Mouse (Mus musculus): Measurements from ENCODE around the gene Inpp5f. TPM values are rescaled to one million over a fixed set of nuclear protein-coding genes. Genes with fewer than 3 reads are reported as not detected.
"Not testable (repeated sequence)": the region's sequence is repeated elsewhere in the genome, so short reads cannot be mapped to it uniquely, and the experiment has no call there.

The Inpp5f gene
- polyA plus RNA-seq (2015; fragmentation: Nextera tagmentation; extraction: Ambion mirVana), result 10.3 and 13.7 TPM in 2 replicates

DNA sequence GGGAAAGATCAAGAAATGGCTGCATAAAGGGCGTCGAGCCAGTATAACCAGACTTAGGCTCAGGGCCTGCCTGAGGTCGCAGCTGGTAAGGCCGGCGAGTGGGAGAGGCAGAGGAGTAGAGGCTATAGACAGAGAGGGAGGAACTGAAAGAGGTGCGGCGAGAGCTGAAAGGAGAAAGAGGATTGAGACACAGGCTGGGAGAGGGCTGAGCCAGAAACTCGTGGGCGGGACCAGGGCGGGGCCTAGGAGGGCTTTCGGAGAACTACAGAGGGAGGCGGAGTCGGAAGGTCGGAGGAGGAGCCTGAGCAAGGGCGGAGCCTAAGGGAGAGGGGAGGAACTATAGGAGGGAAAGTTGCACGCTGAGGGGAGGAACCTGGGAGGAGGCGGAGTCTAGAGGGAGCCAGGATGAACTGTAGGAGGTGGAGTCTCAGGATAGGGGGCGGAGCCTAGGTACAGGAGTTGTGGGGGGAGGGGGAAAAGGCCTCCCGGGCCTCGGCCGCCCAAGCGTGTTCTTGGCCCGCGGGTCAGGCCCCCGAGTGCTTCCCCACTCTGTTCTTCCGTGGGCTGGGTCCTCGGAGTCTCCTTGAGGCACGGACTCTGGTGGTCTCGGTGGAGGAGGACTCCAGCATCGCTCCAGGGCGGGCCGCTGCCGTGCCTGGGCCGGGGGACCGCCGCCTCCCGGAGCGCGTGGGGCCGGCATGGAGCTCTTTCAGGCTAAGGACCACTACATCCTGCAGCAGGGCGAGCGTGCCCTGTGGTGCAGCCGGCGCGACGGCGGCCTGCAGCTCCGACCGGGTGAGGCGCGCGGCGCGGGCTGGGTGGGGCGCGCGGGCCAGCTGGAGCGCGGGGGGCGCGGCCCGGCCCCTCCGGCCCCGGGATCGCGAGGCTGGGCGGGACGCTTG lies at the start of gene Inpp5f:
Gene Inpp5f (plus strand): TSS at position 432 of the 902 bp plus-strand sequence.
- peak; percentile 98 for DNase-seq (ENCODE audit: low spot score)

GRCm38 (mm10) chr7:128563373-128563772 lies 47.8 kb upstream of the Inpp5f start:
- peak; percentile 56 for DNase-seq (ENCODE audit: low spot score)

DNA sequence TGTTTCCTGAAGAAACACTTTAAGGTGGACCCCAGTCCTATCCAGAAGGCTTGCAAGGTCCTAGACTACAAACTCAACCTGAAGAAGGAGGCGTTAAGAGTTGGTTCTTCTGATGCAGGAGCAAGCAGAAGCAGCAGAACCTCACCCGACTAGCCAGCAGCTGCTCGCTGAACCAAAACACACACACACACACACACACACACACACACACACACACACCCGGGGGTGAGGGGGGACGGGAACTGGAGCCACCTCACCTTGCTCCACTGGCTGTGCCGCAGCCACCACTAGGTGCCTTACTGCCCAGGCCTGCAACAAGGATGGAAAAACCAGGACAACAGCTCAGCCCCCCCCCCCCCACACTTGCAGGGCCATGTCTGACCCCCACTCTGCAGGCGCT lies 44.8 kb upstream of the Inpp5f start:
- no peak for DNase-seq (ENCODE audit: low spot score)

GRCm38 (mm10) chr7:128567561-128568244 lies 43.4 kb upstream of the Inpp5f start:
- DNase-seq (ENCODE audit: low spot score), result no peak

DNA sequence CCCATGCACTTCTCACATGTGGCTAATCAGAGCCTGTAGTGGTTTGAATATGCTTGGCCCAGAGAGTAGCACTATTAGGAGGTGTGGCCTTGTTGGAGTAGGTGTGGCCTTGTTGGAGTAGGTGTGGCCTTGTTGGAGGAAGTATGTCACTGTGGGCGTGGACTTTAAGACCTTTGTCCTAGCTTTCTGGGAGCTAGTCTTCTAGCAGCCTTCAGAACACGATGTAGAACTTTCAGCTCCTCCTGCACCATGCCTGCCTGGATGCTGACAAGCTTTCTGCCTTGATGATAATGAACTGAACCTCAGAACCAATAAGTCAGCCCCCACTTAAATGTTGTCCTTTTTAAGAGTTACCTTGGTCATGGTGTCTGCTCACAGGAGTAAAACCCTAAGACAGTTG lies 41.7 kb upstream of the Inpp5f start:
- not testable (repeated sequence) for DNase-seq (ENCODE audit: low spot score)

DNA sequence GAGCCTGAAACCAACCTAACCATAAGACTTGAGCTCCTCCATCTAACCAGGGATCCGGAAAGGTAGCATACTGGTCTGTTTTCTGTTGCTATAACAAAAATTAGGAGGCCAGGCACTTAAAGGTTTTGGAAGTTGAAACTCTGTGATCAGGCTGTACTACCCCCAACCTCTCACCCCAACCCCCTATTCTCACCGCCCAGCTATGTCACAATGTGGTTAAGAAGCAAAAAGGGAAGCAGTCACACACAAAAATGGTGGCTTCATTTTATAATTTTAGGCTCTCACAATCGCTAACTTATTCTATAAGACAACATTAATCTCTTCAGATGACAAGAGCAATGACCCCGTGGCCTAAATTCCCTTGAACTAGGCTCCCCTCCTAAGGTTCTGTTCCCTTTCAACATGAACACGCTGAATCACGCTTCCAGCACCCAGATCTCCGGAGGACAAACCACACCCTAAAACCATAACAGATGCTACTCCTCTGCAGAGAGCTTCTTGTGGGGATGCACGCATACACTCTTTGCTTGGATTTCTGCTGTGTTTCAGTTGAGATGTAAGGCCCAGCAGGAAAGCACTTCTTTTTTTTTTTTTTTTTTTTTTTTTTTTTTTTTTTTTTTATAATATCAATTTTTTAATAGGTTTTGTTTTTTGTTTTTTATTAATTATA lies 41.0 kb upstream of the Inpp5f start:
- DNase-seq (ENCODE audit: low spot score), result no peak

- DNase-seq (ENCODE audit: low spot score), result not testable (repeated sequence)
Measured at GRCm38 (mm10) chr7:128570657-128571056, 40.5 kb upstream of the Inpp5f start.

- DNase-seq (ENCODE audit: low spot score), result no peak
Measured at GRCm38 (mm10) chr7:128572030-128572429, 39.1 kb upstream of the Inpp5f start.

DNA sequence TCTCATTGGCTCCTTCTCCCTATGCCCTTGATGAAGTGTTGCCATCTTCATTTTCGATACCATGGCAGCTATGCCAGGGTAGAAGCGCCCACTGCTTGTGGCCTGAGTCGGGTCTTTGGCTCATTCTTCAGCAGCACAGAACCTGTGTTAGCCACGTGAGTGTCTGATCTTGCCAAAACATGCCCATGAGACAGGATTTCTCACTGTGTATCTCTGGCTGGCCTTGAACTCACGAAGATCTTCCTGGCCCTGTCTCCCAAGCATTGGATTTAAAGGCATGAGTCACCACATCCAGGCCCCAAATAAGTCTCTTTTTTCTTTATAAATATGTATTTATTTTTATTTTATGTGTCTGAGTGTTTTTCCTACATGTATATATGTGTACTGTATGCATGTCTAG lies 35.9 kb upstream of the Inpp5f start:
- DNase-seq (ENCODE audit: low spot score), result no peak

- no peak for DNase-seq (ENCODE audit: low spot score)
Measured at GRCm38 (mm10) chr7:128575794-128576193, 35.3 kb upstream of the Inpp5f start.

DNA sequence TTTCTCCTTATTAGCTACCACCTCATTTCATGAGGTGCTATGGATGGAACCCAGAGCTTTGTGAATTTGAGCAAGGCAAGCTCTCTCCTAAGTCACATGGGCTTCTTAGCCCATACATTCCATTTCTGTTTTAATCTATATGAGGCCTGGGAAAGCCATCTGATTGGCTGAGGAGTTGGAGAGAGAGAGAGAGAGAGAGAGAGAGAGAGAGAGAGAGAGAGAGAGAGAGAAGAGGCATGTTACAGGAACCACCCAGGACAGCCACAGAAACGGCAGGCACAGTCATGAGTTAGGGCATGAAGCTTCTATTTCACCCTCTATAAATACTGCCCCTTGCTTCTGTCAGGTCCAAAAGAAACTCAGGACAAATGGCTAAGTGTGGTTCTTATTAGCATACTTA lies 33.5 kb upstream of the Inpp5f start:
- no peak for DNase-seq (ENCODE audit: low spot score)

DNA sequence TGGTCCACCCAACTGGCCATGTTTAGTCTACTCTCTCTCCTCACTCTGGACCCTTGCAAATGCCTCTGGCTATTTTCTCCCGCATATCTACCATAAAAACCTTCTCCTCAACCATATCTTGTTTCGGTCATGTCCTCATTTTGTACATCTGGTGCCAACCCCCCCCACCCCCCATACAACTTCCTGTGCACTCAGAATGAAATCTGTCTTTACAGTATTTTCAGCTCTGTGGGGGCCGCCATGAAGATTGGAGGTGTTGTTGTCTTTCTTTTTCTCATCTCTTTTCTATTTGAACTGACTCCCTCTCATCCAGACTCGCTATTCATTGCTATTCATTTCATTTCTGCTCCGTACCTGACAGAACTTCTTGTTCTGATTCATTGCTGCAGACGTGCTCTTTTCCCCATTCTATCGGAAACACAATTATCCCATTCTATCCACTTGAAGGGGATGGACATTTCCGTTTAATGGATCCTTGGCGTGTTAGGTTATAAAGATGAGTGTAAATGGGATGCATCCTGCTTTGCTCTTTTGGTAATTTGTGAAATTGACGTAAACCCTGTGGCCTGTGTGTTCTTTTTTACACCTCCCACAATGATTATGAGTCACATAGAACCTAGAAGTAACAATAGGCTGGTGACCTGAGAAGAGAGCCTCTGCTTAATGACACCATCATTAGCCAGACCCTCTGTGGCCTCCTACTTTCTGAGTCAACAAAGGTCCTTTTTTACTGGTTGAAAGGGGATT lies 32.8 kb upstream of the Inpp5f start:
- peak; percentile 9 for DNase-seq (ENCODE audit: low spot score)

DNA sequence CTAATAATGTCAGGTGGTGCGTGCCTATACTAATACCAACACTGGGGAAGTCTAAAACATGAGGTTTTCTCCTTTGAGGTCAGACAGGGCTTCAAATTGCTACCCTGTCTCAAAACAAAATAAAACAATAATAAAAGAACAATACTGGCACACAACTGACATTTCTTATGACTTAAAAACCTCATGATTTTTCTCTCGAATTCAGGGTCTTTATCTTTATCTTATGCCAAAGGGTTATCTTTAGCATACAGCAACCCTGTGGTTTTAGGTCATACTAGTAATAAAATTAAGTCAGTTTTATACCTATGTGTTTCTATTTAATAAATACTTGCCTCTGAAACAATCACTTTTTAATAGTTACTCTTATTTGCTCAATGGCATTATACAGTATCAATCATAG lies 31.7 kb upstream of the Inpp5f start:
- DNase-seq (ENCODE audit: low spot score), result no peak

DNA sequence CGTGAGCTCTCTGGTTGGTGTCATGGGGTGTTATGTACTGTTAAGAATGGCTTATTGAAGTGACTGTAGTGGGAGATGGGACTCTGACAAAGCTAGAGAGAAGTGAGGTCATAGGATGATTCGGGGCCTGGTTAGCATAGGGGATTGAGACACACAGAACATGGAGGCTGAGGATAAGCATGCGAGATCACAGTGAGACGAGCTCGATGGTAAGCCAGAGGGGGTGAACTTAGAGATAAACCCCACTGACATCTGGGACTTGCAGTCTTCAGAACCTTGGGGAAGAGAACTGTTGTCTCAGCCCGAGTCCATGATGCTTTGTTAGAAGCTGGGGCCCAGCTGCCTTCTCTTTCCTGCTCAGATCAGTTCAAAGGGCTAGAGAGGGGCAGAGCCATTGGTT lies 30.8 kb upstream of the Inpp5f start:
- DNase-seq (ENCODE audit: low spot score), result no peak

GRCm38 (mm10) chr7:128581864-128582484 lies 29.2 kb upstream of the Inpp5f start:
- no peak for DNase-seq (ENCODE audit: low spot score)

DNA sequence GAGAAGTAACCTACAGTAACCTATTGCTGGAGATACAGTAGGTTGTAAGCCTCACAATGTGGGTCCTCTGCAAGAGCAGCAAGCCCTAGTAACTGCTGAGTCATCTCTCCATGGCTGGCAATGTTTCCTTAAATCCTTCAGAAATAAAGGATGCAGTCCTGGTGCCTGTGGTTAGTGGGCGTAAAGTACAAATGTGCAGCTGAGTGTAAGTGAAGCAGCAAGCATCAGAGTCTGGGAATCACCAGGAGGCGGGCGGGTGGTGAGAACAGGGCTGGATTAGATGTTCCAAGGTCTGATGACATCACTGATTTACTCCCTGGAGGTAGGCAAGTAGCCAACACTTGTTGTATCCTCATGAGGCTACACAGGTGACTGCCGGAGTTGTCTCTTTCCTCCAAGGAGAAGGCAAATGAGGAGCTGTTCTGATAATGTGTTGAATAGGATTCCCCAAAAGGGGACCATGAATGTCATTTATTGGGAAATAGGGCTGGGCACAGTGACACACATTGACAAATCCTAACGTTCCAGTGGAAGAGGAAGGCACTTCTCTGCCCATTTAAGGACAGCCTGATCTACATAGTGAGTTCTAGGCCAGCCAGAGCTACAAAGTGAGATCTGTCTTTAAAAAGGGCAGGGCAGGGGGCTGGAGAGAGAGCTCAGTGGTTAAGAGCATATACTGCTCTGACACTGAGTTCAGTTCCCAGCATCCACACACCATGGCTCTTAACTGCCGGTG lies 27.7 kb upstream of the Inpp5f start:
- no peak for DNase-seq (ENCODE audit: low spot score)

- DNase-seq (ENCODE audit: low spot score), result no peak
Measured at GRCm38 (mm10) chr7:128587334-128587933, 23.7 kb upstream of the Inpp5f start.

GRCm38 (mm10) chr7:128591345-128592084 lies 19.6 kb upstream of the Inpp5f start:
- no peak for DNase-seq (ENCODE audit: low spot score)

Data from thymus, postnatal 0 days (tissue).